Mouse (Mus musculus) cortical plate, adult 2 months (tissue): ENCODE data around the gene Ttc24.

Experiments used
- CTCF ChIP-seq: fragments of 200-500 bp; IDR thresholded peaks from 2 replicates; pipeline ENCODE4 v1.5.1; 2011; ENCODE audit warnings: mild to moderate bottlenecking, control low read depth, low read length; ENCODE audit not compliant: insufficient read depth; ENCODE audit errors: extremely low read depth
- POLR2A ChIP-seq: fragments of 200-500 bp; IDR thresholded peaks from 2 replicates; pipeline ENCODE4 v1.6.1; 2011; ENCODE audit warnings: mild to moderate bottlenecking, low read length, control low read depth; ENCODE audit not compliant: insufficient read depth; ENCODE audit errors: extremely low read depth

- TF ChIP-seq CTCF (no peak), POLR2A (no peak)
Observed at GRCm38 (mm10) chr3:88109126-88109525, 31.0 kb upstream of the Ttc24 start.
